Mouse (Mus musculus) erythroblast, embryonic 14.5 days (primary cell): ENCODE data around the gene Pnma1. TPM values are rescaled to one million over a fixed set of nuclear protein-coding genes. Genes with fewer than 3 reads are reported as not detected.
"Not testable (repeated sequence)": the region's sequence is repeated elsewhere in the genome, so short reads cannot be mapped to it uniquely, and the experiment has no call there.

ENCODE experiments used
- H3K27me3 ChIP-seq: 2 replicates; pipeline ENCODE4 v1.6.1; 2012; ENCODE audit warnings: inconsistent platforms; ENCODE audit not compliant: control insufficient read depth
- H3K36me3 ChIP-seq: 2 replicates; pipeline ENCODE4 v1.6.1; 2012; ENCODE audit warnings: mild to moderate bottlenecking, inconsistent platforms; ENCODE audit not compliant: control insufficient read depth
- H3K4me1 ChIP-seq: 2 replicates; pipeline ENCODE4 v1.6.1; 2012; ENCODE audit warnings: inconsistent platforms; ENCODE audit not compliant: control insufficient read depth
- H3K4me3 ChIP-seq: replicated peaks from 2 replicates; pipeline ENCODE3; 2012; ENCODE audit warnings: moderate library complexity, mild to moderate bottlenecking, inconsistent platforms
- H3K9me3 ChIP-seq: 2 replicates; pipeline ENCODE4 v1.6.1; 2012; ENCODE audit warnings: low read length, inconsistent platforms, mixed read lengths; ENCODE audit not compliant: control insufficient read depth
- GATA1 ChIP-seq: IDR thresholded peaks from 2 replicates; pipeline ENCODE4 v1.6.1; 2012; ENCODE audit warnings: low read length, inconsistent platforms, mixed read lengths
- TAL1 ChIP-seq: IDR thresholded peaks from 3 replicates; pipeline ENCODE4 v1.6.1; 2012; ENCODE audit warnings: low read length, inconsistent platforms, mixed read lengths
- polyA plus RNA-seq: library from polyadenylated mRNA; stranded (reverse); fragments of >175 nt; gene quantifications from 2 replicates; pipeline ENCODE4 v1.2.3, GENCODE M21; 2012

Pnma1 gene
- polyA plus RNA-seq, 1 experiment = 0.03 TPM

GRCm38 (mm10) chr12:84125892-84126291 is 22.4 kb downstream of the Pnma1 start:
- H3K9me3 ChIP-seq = no peaks in the 10 kb centered on the region
- H3K27me3 ChIP-seq = no peaks in the 10 kb centered on the region
- H3K36me3 ChIP-seq = no peaks in the 10 kb centered on the region
- H3K4me3 ChIP-seq = no peak overlapping the region
- TF ChIP-seq TAL1 (no peak), GATA1 (no peak)
- H3K4me1 ChIP-seq = no peaks in the 10 kb centered on the region

- H3K36me3 ChIP-seq = no peaks in the 10 kb centered on the region
- peaks cover 1% of the 10 kb centered on the region for H3K4me1 ChIP-seq
- no peak overlapping the region for H3K4me3 ChIP-seq
- TF ChIP-seq GATA1 = no peak
- no peaks in the 10 kb centered on the region for H3K9me3 ChIP-seq
- H3K27me3 ChIP-seq = no peaks in the 10 kb centered on the region
These were observed 28.7 kb downstream of the Pnma1 start for GRCm38 (mm10) chr12:84119584-84119983.

GRCm38 (mm10) chr12:84114153-84114994 is 33.9 kb downstream of the Pnma1 start, which contains the start of gene Dnal1:
Gene Dnal1, plus strand, starts transcription at chr12:84114366.
- TF ChIP-seq TAL1 = no peak
- TF ChIP-seq GATA1 = no peak
- Histone ChIP-seq H3K9me3 (no peaks in the 10 kb centered on the region), H3K27me3 (no peaks in the 10 kb centered on the region), H3K4me1 (peaks cover 8% of the 10 kb centered on the region), H3K36me3 (no peaks in the 10 kb centered on the region), H3K4me3 (peak within 1 kb of the TSS; percentile 63)

GRCm38 (mm10) chr12:84113676-84114075 is 34.6 kb downstream of the Pnma1 start:
- Histone ChIP-seq H3K4me1 (peaks cover 8% of the 10 kb centered on the region), H3K36me3 (no peaks in the 10 kb centered on the region), H3K27me3 (no peaks in the 10 kb centered on the region), H3K9me3 (no peaks in the 10 kb centered on the region), H3K4me3 (peak overlapping the region; percentile 63)
- TF ChIP-seq TAL1 (no peak), GATA1 (no peak)

GRCm38 (mm10) chr12:84110814-84111213 is 37.5 kb downstream of the Pnma1 start:
- Histone ChIP-seq H3K4me1 (peaks cover 8% of the 10 kb centered on the region), H3K4me3 (no peak overlapping the region), H3K27me3 (no peaks in the 10 kb centered on the region), H3K36me3 (no peaks in the 10 kb centered on the region), H3K9me3 (no peaks in the 10 kb centered on the region)
- TF ChIP-seq GATA1 = no peak
- no peak for TF ChIP-seq TAL1

- Histone ChIP-seq H3K36me3 (no peaks in the 10 kb centered on the region), H3K4me3 (no peak overlapping the region), H3K4me1 (peaks cover 8% of the 10 kb centered on the region), H3K27me3 (no peaks in the 10 kb centered on the region), H3K9me3 (no peaks in the 10 kb centered on the region)
- no peak for TF ChIP-seq GATA1
- TF ChIP-seq TAL1 = no peak
These were observed 38.4 kb downstream of the Pnma1 start for GRCm38 (mm10) chr12:84109924-84110323.

- Histone ChIP-seq H3K9me3 (no peaks in the 10 kb centered on the region), H3K27me3 (no peaks in the 10 kb centered on the region), H3K4me3 (no peak overlapping the region), H3K36me3 (no peaks in the 10 kb centered on the region), H3K4me1 (no peaks in the 10 kb centered on the region; the same call in 1 of the 2 replicates)
- TF ChIP-seq GATA1 = no peak
- no peak for TF ChIP-seq TAL1
These were observed 40.6 kb downstream of the Pnma1 start for GRCm38 (mm10) chr12:84107692-84108091.

GRCm38 (mm10) chr12:84107012-84107411 is 41.3 kb downstream of the Pnma1 start:
- TF ChIP-seq GATA1 (no peak), TAL1 (no peak)
- Histone ChIP-seq H3K4me1 (no peaks in the 10 kb centered on the region; the same call in 1 of the 2 replicates), H3K27me3 (no peaks in the 10 kb centered on the region), H3K36me3 (no peaks in the 10 kb centered on the region), H3K9me3 (no peaks in the 10 kb centered on the region), H3K4me3 (no peak overlapping the region)

- TF ChIP-seq GATA1 (no peak), TAL1 (no peak)
- Histone ChIP-seq H3K9me3 (no peaks in the 10 kb centered on the region), H3K4me1 (peaks cover 19% of the 10 kb centered on the region), H3K36me3 (no peaks in the 10 kb centered on the region), H3K4me3 (peak overlapping the region; percentile 66), H3K27me3 (no peaks in the 10 kb centered on the region)
These were observed 46.8 kb downstream of the Pnma1 start for GRCm38 (mm10) chr12:84101493-84101845.

- peak within 1 kb of the TSS; percentile 66 for H3K4me3 ChIP-seq
- H3K27me3 ChIP-seq = not testable (repeated sequence)
- H3K4me1 ChIP-seq = peaks cover 19% of the 10 kb centered on the region
These were observed 47.4 kb downstream of the Pnma1 start, which contains the start of gene Acot6 for GRCm38 (mm10) chr12:84100604-84101492. Gene Acot6, plus strand, starts transcription at chr12:84100654.

More at GRCm38 (mm10) chr12:84100604-84101492, 47.4 kb downstream of the Pnma1 start, which contains the start of gene Acot6:
- not testable (repeated sequence) for H3K36me3 ChIP-seq, H3K9me3 ChIP-seq
